Mouse (Mus musculus) subcutaneous adipose tissue, adult 2 months (tissue): ENCODE data around the gene Dnajb5. TPM values are rescaled to one million over a fixed set of nuclear protein-coding genes. Genes with fewer than 3 reads are reported as not detected.

Experiments used
- polyA plus RNA-seq: library from polyadenylated mRNA; depleted of rRNA; stranded (reverse); fragments of >200 nt; gene quantifications from 2 replicates; pipeline ENCODE4 v1.2.3, GENCODE M21; 2012; ENCODE audit warnings: low replicate concordance; rRNA removed

Gene Dnajb5
- polyA plus RNA-seq, result 9.8 and 24.7 TPM in 2 replicates

GRCm38 (mm10) chr4:42949676-42950051 lies at the start of gene Dnajb5:
Gene Dnajb5 (plus strand): TSS chr4:42949814.

GRCm38 (mm10) chr4:42916617-42917401 lies 32.8 kb upstream of the Dnajb5 start, which contains the start of gene Phf24:
Gene Phf24 (plus strand): TSS chr4:42916660.

GRCm38 (mm10) chr4:42969304-42969703 lies 19.7 kb downstream of the Dnajb5 start, which contains the start of gene 1700022I11Rik:
Gene 1700022I11Rik (plus strand): TSS chr4:42969604.

GRCm38 (mm10) chr4:43000141-43000986 lies 50.8 kb downstream of the Dnajb5 start, which contains the start of gene Vcp:
Gene Vcp (minus strand): TSS chr4:43000507.

Other genes starting within 250 kb of the Dnajb5 start
- not detected in 2 replicates for gene 4930578G10Rik, start 214.3 kb upstream of the Dnajb5 start, polyA plus RNA-seq
- gene Ccl19, start 193.2 kb upstream of the Dnajb5 start, polyA plus RNA-seq, result 2.1 and 5.2 TPM in 2 replicates
- 20.1 and 187 TPM in 2 replicates for gene Ccl21a, start 175.8 kb upstream of the Dnajb5 start, polyA plus RNA-seq
- not detected in 2 replicates for gene Fam205a1, start 95.9 kb upstream of the Dnajb5 start, polyA plus RNA-seq
- gene Gm12394, start 93.0 kb upstream of the Dnajb5 start, polyA plus RNA-seq, result not detected in 2 replicates
- not detected in 2 replicates for gene Fam205c, start 75.6 kb upstream of the Dnajb5 start, polyA plus RNA-seq
- 0.39 and 1.5 TPM in 2 replicates for gene Phf24, start 33.2 kb upstream of the Dnajb5 start, polyA plus RNA-seq
- 0.11 TPM in 1 of 2 replicates, not detected in the other for gene 1700022I11Rik, start 19.8 kb downstream of the Dnajb5 start, polyA plus RNA-seq
- gene Vcp, start 50.7 kb downstream of the Dnajb5 start, polyA plus RNA-seq, result 124 and 148 TPM in 2 replicates
- gene Fancg, start 60.7 kb downstream of the Dnajb5 start, polyA plus RNA-seq, result 12.9 and 16.2 TPM in 2 replicates
- 13.7 and 24.9 TPM in 2 replicates for gene Pigo, start 76.0 kb downstream of the Dnajb5 start, polyA plus RNA-seq
- gene Stoml2, start 81.9 kb downstream of the Dnajb5 start, polyA plus RNA-seq, result 95.5 and 108 TPM in 2 replicates
- 21.0 and 32.8 TPM in 2 replicates for gene Fam214b, start 96.4 kb downstream of the Dnajb5 start, polyA plus RNA-seq
- 11.3 and 13.1 TPM in 2 replicates for gene Unc13b, start 109.1 kb downstream of the Dnajb5 start, polyA plus RNA-seq